Mouse (Mus musculus) retina, adult 2 months (tissue): ENCODE measurements around the gene Ccdc6.

Experiments
- DNase-seq: peaks from one replicate; pipeline ENCODE4 v3.0.0-alpha.2; 2012; ENCODE audit warnings: low read depth, low spot score

Ccdc6 gene

DNA sequence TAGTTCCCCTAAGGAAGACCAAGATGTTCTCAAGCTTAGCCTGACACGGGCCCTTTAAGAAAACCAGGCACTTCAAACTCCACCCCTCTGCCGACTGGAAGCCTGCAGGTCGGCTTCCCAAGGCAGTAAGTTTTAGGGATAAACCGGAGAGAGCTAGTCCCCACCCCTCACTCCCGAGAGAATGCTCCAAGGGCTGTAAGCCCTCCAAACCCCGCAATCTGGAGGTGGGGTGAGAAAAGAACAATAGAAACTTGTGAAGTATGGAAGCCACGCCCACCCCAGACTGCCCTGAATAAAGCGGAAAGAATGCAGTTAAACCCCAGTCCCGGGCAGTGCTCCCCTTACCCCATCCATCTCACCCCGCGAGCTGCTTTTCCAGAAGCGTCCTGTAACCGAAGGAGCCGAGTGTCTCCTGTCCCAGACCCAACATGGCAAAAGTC is 1.9 kb upstream of the Ccdc6 start:
- no peak for DNase-seq

DNA sequence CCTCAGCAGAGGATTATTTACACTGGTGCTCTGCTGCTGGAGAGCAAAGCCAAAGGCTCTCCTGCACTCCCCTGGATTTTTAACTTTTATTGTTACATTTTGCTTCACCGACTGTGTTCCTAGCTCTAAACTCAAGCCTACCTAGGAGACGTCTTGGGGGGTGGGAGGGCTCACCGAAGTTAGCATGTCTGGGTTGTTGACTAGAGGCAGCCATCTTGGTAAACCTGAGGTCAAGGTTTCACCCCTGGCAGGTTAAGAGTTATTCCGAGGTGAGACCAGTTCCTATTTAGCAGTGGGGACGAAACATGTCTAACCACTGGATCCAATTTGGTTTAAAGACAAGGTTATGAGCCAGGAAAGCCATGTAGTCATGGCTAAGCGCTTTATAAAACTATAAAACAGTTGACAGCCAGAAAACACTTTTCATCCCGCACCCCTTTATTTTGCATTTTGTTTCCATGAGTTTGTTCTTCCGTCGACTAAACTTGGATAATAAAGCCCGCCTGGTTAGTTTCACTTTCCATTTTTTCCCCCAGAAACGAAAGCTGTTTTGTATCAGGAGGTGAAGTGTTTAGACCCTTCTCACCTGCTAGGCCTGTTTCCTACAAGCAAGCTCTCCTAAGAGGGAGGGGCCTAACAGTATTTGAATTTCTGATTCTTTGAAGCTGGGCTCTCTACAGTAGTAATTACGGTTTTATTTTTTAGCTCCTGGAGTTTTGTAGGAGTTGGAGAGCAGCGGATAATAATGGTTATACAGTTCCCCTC is 1.2 kb upstream of the Ccdc6 start:
- no peak for DNase-seq

DNA sequence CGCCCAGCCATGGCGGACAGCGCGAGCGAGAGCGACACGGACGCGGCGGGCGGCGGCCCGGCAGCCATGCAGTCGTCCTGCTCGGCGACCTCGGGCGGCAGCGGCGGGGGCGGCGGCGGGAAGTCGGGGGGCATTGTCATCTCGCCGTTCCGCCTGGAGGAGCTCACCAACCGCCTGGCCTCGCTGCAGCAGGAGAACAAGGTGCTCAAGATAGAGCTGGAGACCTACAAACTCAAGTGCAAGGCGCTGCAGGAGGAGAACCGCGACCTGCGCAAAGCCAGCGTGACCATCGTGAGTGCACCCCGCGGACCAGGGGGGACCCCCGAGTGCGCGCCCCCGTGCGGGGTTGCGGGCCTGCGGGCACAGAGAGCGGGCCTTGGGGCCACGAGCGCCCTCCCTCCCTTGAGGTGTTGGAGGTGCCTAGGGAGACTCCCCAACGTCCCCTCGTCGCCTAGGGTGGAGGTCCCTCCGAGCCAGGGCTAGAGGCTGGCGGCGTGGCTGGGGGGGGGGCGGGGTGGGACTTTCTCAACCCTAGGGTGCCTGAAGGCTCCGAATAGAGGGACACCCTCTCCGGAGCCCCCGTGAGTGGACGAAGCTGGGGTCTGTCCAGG is 475 bp downstream of the Ccdc6 start:
- DNase-seq, result no peak

DNA sequence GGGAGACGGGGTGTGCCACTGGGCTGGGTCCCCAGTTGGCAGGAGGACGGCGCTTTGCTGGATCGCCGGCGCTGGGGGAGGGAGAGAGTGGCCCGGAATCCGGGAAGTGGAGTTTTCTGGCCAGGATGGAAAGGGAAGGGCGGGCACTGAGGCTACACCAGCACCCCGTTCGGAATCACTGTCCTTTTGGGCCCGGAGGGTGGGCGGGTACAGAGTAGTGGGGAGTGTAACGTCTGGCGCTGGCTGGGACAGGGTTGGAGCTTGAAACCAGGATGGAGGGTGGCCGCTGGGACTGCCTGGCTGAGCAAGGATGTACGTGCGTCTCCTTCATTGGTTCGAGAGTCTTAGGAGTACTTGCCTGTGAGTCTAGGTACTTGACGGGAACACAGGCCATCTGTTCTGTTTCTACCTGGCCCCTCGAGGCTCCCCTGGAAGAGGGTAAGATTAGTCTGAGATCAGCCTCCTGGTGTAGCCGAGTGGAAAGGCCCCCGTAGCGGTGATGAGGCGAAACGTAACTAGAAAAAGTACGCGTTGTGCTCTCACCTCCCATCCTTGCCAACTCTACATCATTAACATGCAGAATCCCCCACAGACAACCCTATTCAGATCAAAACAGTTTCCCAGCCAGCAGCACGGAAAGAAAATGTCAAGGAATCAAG is 1.1 kb downstream of the Ccdc6 start:
- no peak for DNase-seq

DNA sequence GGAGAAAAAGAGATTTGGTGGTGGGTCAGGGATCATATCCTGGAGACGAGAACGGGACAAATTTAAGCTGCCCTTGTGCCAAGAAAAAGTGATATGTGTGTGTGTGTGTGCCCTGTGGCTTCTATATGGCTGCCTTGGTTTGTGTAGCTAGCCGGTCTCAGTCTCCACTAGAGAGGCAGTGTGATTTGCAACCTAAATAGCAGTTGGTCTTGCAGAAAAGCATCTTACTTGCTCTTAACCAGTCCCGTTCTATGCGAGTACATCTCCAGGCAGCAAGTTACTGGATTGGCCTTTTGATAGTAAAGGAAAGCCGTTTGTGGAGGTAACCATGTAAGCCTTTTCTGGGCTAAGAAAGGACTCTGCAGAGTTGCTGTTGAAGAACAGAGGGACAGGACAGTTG is 1.7 kb downstream of the Ccdc6 start:
- no peak for DNase-seq

DNA sequence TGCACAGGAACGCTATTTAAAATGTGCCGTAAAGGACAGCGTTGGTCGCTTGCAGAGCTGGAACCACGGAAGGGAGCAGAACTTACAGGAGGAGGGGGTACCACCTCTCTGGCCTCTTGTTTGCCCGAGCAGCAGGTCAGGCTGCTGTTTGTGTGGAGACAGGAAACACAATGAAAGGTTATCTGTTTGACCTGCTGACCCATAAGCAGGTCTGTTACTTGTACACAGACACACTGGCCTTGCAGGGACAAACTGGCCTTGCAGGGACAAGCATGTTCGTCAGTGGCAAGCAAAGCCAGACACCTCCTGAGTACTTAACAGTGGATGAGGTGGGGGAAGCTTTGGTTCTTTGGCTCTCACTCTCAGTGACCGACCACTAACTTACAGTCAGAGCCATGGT is 2.1 kb downstream of the Ccdc6 start:
- DNase-seq, result no peak

DNA sequence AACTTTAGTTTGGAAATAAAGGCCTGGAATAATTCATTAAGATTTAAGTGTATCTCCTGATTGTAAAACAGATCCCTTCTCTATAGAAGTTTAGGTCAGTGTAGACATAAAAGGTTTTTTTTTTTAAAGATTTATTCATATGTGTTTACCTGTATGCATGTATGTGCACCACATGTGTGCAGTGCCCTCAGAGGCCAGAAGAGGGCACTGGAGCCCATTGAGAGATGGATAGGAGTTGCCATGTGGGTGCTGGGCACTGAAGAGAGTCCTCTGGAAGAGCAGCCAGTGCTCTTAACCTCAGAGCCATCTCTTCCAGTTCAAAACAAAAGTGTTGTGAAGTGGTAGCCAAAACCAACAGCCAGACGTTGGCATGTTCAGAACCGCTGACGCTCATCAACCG is 5.2 kb downstream of the Ccdc6 start:
- no peak for DNase-seq

DNA sequence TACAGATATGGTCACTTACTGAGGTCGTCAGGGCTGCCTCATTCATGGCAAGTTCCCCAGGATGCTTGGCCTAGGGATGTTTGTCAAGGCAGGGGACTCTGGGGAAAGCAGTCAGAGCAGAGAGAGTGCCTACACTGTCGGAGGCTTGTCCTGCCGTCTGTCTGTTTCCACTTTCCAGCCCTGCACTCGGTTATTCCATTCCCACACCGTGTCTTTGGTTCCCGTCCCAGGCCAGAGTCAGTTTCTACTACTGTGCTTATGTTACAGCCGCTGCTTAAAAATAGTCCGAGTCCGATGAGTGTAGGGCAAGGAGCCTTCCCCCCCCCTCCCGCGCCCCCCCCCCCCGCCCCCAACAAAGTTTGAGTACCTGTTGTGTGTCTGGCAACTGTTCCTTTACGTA is 11.1 kb downstream of the Ccdc6 start:
- DNase-seq, result no peak

DNA sequence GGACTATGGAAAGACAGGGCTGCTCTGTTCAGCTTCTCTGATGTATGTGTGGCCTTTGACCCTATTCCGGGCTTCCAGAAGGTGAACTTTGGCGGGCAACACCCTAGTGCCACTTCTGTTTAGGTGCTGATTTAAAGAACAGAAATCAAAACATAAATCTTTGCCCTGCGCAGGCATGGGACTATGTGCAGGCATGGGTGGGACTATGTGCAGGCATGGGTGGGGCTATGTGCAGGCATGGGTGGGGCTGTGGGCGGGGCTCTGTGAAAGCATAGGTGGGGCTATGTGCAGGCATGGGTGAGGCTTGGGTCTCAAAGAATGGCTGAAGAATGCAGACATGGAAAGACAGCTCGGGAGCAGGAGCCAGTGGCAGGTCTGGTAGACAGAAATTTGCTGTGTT is 13.1 kb downstream of the Ccdc6 start:
- no peak for DNase-seq

DNA sequence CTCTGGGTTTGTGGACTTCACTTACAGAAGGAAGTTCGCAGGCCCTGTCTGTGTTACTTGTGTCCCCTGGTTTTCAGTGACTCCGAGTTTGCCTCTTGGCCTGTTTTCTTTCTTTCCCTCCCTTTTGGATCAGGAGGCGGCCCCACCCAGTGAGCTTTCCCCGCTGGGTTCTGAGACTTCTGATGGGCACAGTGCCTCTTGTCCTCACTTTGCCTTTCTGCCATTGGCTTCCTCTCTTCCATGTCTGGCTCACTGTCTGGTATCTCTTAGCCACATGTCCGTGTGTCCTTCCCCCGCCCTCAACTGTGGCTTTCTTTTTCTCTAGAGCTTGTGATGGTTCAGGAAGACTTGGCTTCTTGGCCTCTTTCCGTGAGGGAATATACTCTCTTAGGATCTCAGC is 13.9 kb downstream of the Ccdc6 start:
- DNase-seq, result no peak

DNA sequence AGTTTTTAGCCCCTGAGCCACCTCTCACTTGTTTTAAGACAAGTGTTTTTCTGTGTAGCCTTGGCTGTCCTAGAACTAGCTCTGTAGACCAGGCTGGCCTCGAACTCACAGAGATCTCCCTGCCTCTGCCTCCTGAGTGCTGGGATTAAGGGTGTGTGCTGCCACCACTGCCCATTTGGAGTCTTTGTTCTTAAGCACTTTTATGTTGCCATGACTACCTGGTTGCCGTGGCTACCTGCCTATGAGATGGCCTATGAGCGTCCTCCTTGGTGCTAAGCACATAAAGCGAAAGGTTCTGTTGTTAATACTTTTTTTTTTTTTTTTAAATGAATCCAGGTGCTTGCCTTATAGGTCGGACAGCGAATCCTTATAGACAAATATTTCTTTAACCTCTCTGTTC is 14.7 kb downstream of the Ccdc6 start:
- no peak for DNase-seq

DNA sequence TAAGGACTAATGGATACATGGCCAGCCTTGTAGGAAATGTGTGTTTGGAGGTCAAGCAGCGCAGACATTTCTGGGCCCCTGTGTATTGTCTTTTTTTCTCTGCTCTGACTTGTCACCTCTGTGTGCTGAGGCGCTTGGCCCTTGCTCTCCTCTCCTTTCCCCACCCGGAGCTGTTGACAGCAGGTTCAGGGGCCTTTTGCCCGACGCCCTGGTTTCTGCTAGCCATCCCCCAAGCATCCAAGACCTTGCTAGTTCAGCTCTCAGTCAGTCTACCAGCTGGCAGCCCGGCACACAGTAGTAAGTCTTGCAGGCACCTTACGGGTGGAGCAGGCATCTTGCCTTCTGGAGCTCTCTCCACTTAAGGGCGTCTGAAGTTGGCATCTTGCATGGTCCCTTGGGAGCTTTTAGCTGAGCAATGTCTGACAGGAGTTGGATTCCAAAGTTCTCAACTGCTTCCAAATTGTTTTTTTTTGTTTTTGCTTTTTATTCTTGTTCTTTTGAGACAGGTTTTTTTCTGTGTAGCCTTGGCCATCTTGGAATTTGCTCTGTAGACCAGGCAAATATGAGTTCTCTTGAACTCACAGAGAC is 17.2 kb downstream of the Ccdc6 start:
- no peak for DNase-seq

DNA sequence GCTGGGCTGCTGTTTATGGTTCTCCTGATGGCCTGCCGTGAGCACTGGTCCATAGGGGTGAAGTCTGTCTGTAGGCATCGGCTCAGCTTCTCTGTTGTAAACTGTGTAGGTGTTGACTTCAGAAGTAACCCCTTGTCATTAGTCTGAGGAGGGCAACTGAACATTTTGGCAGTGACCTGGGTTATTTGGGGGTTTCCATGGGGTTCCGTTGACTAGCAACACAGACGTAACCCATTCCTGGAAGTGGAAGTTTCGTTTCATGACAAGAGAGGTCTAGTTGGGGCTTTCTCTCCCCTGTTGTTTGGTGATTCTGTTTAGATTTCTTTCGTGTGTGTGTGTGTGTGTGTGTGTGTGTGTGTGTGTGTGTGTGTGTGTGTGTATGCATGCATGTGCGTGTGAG is 19.5 kb downstream of the Ccdc6 start:
- no peak for DNase-seq

DNA sequence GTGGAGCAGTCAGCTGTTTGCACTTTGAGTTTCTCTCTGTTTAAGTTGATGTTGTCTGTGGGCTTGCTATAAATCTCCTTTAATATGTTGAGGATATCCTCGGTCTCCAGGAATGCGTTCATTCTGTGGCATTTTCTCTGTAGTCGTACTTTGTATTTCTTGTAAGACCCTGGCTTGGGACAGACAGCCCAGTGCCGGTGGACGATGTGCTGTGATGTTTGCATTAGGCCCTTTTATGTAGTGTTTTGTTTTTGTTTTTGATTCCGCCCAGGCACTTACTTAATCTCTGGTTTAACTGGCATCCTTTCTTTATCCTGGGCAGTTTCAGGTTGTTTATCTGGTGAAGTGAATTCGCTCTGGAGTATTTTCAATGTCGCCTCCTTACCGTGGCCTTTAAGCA is 22.5 kb downstream of the Ccdc6 start:
- DNase-seq, result no peak

DNA sequence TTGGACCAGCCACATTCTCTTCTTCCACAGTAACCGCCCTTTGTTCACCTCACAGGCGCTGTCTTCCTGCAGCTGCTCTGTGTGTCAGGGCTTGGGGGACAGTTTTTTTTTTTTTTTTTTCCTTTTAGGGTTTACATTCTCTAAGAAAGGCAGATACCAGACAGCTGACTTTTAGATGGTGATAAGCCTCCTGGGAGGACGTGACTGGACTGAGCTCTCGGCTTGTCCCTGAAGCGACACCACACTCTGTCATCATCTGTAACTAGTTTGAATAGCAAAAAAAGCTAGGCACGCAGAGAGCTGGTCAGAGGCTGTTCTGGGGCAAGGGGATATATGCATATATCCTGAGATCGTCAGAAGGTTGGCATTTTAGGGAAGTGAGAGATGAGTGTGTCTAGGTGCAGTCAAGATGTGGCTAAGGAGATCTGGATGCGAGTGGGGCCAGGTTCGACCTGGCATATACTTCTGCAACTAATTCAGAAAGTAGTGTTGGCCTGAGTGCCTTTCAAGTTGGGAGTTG is 23.0 kb downstream of the Ccdc6 start:
- DNase-seq, result no peak

DNA sequence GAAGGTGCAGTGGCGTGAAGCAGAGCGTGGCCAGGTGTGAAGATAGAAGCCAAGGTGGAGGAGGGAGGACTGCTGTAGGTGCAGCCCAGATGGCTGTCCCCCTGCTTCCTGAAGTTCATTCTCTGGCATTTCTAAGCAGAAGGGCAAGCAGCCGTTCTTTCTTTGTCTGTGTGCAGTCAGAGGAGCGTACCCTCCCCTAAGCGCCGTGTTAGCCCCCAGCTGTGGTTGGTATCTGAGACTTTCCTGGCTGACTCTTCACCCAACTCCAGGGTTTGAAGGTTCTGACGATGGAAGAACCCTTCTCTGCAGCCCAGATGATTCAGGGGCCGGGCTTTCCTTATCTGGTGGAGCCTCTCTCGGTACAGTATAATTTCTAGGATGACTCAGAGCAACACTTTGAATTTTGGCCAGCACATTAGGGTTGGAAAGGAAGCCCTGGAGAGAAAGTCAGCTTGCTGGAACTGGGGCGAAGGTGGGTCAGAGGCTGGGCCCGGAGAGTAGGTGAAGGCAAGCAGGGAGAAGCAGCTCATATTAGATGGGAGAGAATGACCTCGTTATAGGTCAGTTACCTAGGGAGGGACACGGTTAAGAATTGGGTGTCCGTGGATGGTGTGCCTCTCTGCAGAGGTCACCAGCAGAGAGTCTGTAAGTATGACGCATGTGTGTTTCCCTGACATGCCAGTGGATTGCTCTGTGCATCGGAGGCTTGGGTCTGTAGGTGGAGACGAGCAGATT is 23.9 kb downstream of the Ccdc6 start:
- DNase-seq, result no peak

DNA sequence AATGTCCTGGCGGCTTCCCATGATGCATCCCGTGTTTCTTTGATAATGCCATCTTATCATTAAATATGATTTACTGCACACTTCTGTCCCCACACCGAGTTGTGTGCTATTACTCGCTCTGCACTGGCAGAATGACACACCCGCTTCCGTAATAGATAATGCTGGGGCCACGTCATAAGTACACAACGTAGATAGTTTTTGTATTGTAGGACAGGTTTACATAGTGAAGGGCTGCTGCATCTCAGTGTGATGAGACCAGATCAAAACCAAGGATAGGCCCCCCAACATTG is 24.4 kb downstream of the Ccdc6 start:
- no peak for DNase-seq

DNA sequence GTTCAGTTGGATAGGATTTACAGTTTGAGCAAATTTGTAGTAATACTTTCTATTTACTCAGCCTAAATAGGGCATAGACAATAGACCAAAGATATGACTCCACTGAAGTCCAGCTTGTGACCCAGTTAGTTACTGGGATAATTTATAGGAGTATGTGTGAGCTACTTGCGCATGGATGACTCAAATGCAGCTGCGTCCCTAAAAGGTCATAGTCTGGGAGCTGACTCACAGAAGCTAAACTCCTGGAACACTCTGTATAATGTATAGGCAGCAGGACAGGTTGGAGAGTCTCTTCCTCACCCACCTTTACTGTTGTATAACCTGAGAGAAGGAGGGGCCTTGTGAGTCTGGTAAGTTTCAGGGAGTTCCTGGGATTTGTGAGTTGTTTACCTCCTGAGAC is 26.5 kb downstream of the Ccdc6 start:
- no peak for DNase-seq

DNA sequence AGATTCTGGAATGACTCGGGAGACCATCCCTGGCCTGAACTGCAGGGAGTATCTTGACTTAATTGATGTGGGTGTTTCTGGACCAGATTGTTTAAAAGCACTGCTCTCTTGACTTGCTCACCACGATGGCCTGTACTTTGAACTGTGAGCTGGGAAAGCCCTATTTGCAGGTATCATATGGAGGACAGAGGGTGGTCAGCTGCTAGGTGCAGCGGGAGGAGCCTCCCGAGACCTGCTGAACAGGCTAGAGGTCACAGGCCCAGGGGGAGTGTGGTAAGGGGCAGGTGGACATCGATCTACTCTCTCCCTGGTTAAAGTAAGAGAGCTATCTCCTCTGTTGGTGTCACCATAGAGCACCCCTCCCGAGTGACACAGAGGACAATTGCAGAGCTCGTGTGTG is 28.6 kb downstream of the Ccdc6 start:
- DNase-seq, result no peak

DNA sequence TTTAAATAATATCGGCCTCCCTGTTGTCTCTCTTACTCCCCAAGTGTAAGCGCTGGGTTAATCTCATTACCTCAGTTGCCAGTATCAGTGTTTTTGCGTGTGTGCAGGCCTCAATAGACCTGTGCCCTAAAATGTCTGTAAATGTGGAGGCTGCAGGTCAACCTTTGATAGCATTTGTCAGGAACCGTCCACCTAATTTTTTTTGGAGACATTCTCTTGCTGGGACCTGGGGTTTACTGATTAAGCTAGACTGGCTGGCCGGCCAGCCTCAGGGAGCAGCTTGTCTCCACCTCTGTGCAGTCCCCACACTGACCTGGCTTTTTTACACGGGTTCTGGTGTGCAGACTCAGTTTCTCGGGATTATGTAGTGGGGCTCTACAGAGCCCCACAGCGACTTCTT is 30.4 kb downstream of the Ccdc6 start:
- no peak for DNase-seq

DNA sequence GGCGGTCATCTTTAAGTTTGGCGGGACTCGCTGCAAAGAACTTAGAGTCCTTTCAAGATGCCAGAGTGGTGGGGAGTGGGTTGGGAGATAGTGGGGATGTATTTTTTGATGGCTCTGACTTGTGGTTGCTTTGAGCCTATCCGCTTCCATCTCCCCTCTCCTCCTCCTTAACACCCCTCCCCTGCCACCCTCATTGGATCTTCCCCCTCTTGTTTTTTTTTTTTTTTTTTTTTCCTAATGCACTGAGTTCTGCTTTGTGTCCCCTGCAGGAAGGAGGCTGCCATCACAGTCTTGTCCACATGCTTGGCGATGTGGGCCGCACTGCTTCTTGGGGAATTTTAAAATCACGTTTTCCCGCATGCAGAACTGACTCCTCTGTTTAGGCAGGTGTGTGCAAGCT is 31.5 kb downstream of the Ccdc6 start:
- DNase-seq, result no peak

DNA sequence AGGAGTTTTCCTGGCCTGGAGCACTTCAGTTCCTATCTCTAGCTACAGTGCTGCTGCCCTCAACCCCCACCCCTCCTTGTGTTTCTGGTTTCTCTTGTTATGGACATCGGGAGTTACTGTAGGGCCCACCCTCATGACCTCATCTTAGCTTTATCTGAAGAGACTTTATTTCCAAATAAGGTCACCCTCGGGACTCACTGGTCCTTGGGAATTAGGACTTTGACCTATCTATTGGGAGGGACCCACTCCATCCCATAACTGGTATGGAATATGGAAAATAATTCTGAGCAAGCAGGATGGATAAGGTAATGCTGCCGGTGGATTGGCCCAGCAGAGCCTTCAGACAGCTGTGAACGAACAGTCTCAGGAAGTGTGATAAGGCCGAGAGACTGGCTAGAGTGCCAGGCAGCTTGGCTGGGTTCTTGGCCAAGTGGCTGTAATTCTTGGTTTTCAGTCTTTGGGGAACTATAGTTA is 35.2 kb downstream of the Ccdc6 start:
- no peak for DNase-seq
